Mouse (Mus musculus): ENCODE data around the gene Ddc.

GRCm38 (mm10) chr11:11865128-11865527 is 32.8 kb downstream of the Ddc start:
- TF ChIP-seq RAD21 (IDR thresholded peaks at IDR 0.05; ENCODE audit: low read depth, low read length) (no peak), IRF4 (IDR thresholded peaks at IDR 0.05; ENCODE audit: low read depth, low read length) (no peak), POLR2A (IDR thresholded peaks at IDR 0.05; ENCODE audit: low read depth, low read length) (no peak)

Data from CH12.LX (cell line).